Mouse (Mus musculus): ENCODE measurements around the gene Pth2.

DNA sequence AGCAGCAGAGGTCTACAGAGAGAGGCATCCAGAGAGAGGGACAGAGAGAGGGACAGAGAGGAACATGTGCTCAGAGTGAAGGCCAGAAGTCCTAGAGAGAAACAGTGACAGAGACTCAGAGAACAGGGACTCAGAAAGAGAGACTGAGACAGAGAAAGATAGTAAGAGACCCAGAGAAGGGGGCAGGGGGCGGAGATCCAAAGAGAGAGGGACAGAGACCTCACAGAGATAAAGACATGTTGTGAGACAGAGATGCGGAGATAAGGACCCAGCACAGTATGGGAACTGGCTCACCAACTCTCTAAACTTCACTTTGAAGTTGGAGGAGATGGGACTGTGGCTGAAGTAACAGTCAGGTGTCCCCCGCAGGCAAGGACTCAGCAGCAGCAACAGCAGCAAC lies 45.4 kb upstream of the Pth2 start:
- TF ChIP-seq POLR2A (IDR thresholded peaks at IDR 0.05; ENCODE audit: low read depth, low read length) (no peak), CTCF (IDR thresholded peaks at IDR 0.05; ENCODE audit: borderline replicate concordance, insufficient read depth, low read length) (no peak)

All from embryonic fibroblast, embryonic 13.5 days (primary cell).